21 mouse cellular contexts compared by ENCODE assay signal in genomic region chr19:34898941-34899340, GRCm38 (mm10). TPM values are rescaled to one million over a fixed set of nuclear protein-coding genes. Genes with fewer than 3 reads are reported as not detected.
DNase-seq lines count a peak whose midpoint lies in the region; ATAC-seq lines count a peak whose summit lies in the region.
"Had no signal": no experiment of that assay in that cellular context is flagged by ENCODE, and none has a peak within 500 bp of the region (broad histone marks: within the 10 kb centered on the region; RNA-seq: fewer than 3 reads in every experiment).

No protein-coding gene starts in this region.

- no peak overlapping the region for H3K4me2 ChIP-seq in lung, embryonic 15.5 days
- H3K4me2 ChIP-seq: embryonic facial prominence, embryonic 13.5 days; forebrain, embryonic 15.5 days; heart, embryonic 11.5 days; hindbrain, embryonic 14.5 days; liver, embryonic 12.5 days had no signal

- WGBS in lung, embryonic 15.5 days = 43% methylated on average over 4 of the region's 4 CpGs

- H3K27ac ChIP-seq in lung, embryonic 15.5 days = peak overlapping the region; percentile 51; the same call in 1 of the 2 replicates
- H3K27ac ChIP-seq: embryonic facial prominence, embryonic 13.5 days; forebrain, embryonic 15.5 days; hindbrain, embryonic 14.5 days; limb, embryonic 10.5 days; liver, embryonic 12.5 days; macrophage; midbrain, embryonic 10.5 days had no signal

- H3K9me3 ChIP-seq in lung, embryonic 15.5 days = no peaks in the 10 kb centered on the region
- H3K9me3 ChIP-seq: embryonic facial prominence, embryonic 13.5 days; forebrain, embryonic 15.5 days; limb, embryonic 10.5 days; liver, embryonic 12.5 days; midbrain, embryonic 10.5 days had no signal

- no peaks in the 10 kb centered on the region for H3K36me3 ChIP-seq in lung, embryonic 15.5 days
- H3K36me3 ChIP-seq: embryonic facial prominence, embryonic 13.5 days; forebrain, embryonic 15.5 days; limb, embryonic 10.5 days; liver, embryonic 12.5 days; midbrain, embryonic 10.5 days had no signal

- H3K4me3 ChIP-seq in lung, embryonic 15.5 days = no peak overlapping the region
- H3K4me3 ChIP-seq: embryonic facial prominence, embryonic 13.5 days; forebrain, embryonic 15.5 days; limb, embryonic 10.5 days; liver, embryonic 12.5 days; midbrain, embryonic 10.5 days had no signal

- H3K9ac ChIP-seq in lung, embryonic 15.5 days = no peak overlapping the region
- H3K9ac ChIP-seq: embryonic facial prominence, embryonic 13.5 days; forebrain, embryonic 15.5 days; hindbrain, embryonic 14.5 days; liver, embryonic 12.5 days had no signal

- peak; percentile 94 for ATAC-seq in lung, embryonic 15.5 days (ENCODE audit: borderline replicate concordance, extremely low read depth, low FRiP score, low TSS enrichment)
- ATAC-seq: forebrain, embryonic 15.5 days; liver, embryonic 12.5 days had no signal

- peak; percentile 82 to 94 for DNase-seq in adrenal gland, adult (ENCODE audit: inconsistent age in 2 of 2, low spot score in 1 of 2)
- no peak for DNase-seq in adrenal gland, postnatal 4 days (ENCODE audit: low spot score in 2 of 2)
- DNase-seq in adrenal gland, adult 2 months = peak; percentile 87
- DNase-seq in lung, postnatal 4 days = peak; percentile 67 to 81
- DNase-seq in adipocyte (ENCODE audit: low spot score) = no peak
- DNase-seq in thymus, postnatal 4 days = no peak
- no peak for DNase-seq in kidney, postnatal 14 days
- DNase-seq: cerebellum, postnatal 14 days; gastrocnemius, postnatal 36 days; heart, postnatal 10 days; kidney, postnatal 4 days; thymus, postnatal 25 days had no signal

- H3K27me3 ChIP-seq in lung, embryonic 15.5 days = no peaks in the 10 kb centered on the region
- H3K27me3 ChIP-seq: embryonic facial prominence, embryonic 13.5 days; forebrain, embryonic 15.5 days; liver, embryonic 12.5 days had no signal

- H3K4me1 ChIP-seq in lung, embryonic 15.5 days = peaks cover 11% of the 10 kb centered on the region; the same call in 1 of the 2 replicates
- H3K4me1 ChIP-seq: embryonic facial prominence, embryonic 13.5 days; forebrain, embryonic 15.5 days; limb, embryonic 10.5 days; liver, embryonic 12.5 days; midbrain, embryonic 10.5 days had no signal

RNA-seq across cellular contexts. Expression of gene Pank1, which starts 19.7 kb away (rescaled TPM):
- 10 to 100 TPM; 27.1 to 29.7 TPM for total RNA-seq in adrenal gland, postnatal 4 days (2021)
- total RNA-seq in adrenal gland, adult 2 months (2021) = 10 to 100 TPM; 64.5 to 83.6 TPM
- polyA plus RNA-seq in adrenal gland, adult 2 months (2012; rRNA removed) = 4.7 and 6.1 TPM in 2 replicates
- 7.8 and 8.8 TPM in 2 replicates for polyA plus RNA-seq in lung, embryonic 15.5 days (2015; fragmentation: Nextera tagmentation; extraction: Ambion mirVana)

RNA-seq across cellular contexts. Expression of gene Kif20b, which starts 23.2 kb away (rescaled TPM):
- 10 to 100 TPM; 16.4 to 19.0 TPM for total RNA-seq in adrenal gland, postnatal 4 days (2021)
- total RNA-seq in adrenal gland, adult 2 months (2021) = 1 to 10 TPM; 1.4 to 2.9 TPM
- not detected in 2 replicates for polyA plus RNA-seq in adrenal gland, adult 2 months (2012; rRNA removed)
- polyA plus RNA-seq in lung, embryonic 15.5 days (2015; fragmentation: Nextera tagmentation; extraction: Ambion mirVana) = 84.7 and 86.0 TPM in 2 replicates

Comparison
In these comparisons a context has a peak if more than half of its experiments do, and no peak if none do; other contexts are left out.
1. DNase-seq: peak in adrenal gland, adult (2 of 2), adrenal gland, adult 2 months (single experiment) and lung, postnatal 4 days (2 of 2); none in adrenal gland, postnatal 4 days (0 of 2), adipocyte (single experiment), thymus, postnatal 4 days (single experiment) and kidney, postnatal 14 days (single experiment).
2. RNA of gene Kif20b, which starts 23.2 kb away (total RNA-seq): 16.4 to 19.0 TPM in adrenal gland, postnatal 4 days; 1.4 to 2.9 TPM in adrenal gland, adult 2 months; every median in the first group is over 4 times any median in the second.